Mouse (Mus musculus) liver, postnatal 0 days (tissue): Measurements from ENCODE around the gene Olfr878. TPM values are rescaled to one million over a fixed set of nuclear protein-coding genes. Genes with fewer than 3 reads are reported as not detected.

Experiments used
- ATAC-seq: fragments of 200-750 bp; cut with Nextera tagmentation; 2 replicates; pipeline ENCODE4 v1.8.0; 2017; ENCODE audit warnings: mild to moderate bottlenecking, moderate library complexity
- DNase-seq: peaks from one replicate; pipeline ENCODE4 v3.0.0-alpha.2; 2016
- H3K27ac ChIP-seq: fragments of 300-500 bp; sonication (generic); 2 replicates; pipeline ENCODE4 v1.5.1; 2014; ENCODE audit warnings: antibody characterized with exemption, moderate library complexity, mild to moderate bottlenecking, low read depth
- H3K27me3 ChIP-seq: fragments of 300-500 bp; sonication (generic); 2 replicates; pipeline ENCODE4 v1.6.1; 2014; ENCODE audit warnings: low read length, control low read depth, mixed read lengths; ENCODE audit not compliant: insufficient read depth
- H3K36me3 ChIP-seq: fragments of 300-500 bp; sonication (generic); replicated peaks from 2 replicates; pipeline ENCODE4 v1.6.1; 2014; ENCODE audit warnings: mild to moderate bottlenecking, control low read depth, low read length, moderate library complexity, mixed read lengths; ENCODE audit not compliant: insufficient read depth
- H3K4me1 ChIP-seq: fragments of 300-500 bp; sonication (generic); 2 replicates; pipeline ENCODE4 v1.6.1; 2014; ENCODE audit warnings: antibody characterized with exemption, mild to moderate bottlenecking, control low read depth; ENCODE audit not compliant: insufficient read depth
- H3K4me2 ChIP-seq: fragments of 300-500 bp; sonication (generic); 2 replicates; pipeline ENCODE4 v1.6.1; 2014; ENCODE audit warnings: low read depth, mild to moderate bottlenecking, low read length, moderate library complexity, mixed read lengths
- H3K4me3 ChIP-seq: fragments of 300-500 bp; sonication (generic); 2 replicates; pipeline ENCODE4 v1.5.1; 2014; ENCODE audit warnings: low read depth, low read length
- H3K9ac ChIP-seq: fragments of 300-500 bp; sonication (generic); replicated peaks from 2 replicates; pipeline ENCODE4 v1.6.1; 2014; ENCODE audit warnings: mild to moderate bottlenecking, moderate library complexity
- H3K9me3 ChIP-seq: fragments of 300-500 bp; sonication (generic); 2 replicates; pipeline ENCODE4 v1.6.1; 2016; ENCODE audit warnings: mild to moderate bottlenecking, control low read depth, low read length, mixed read lengths
- CTCF ChIP-seq: sonication (generic); IDR thresholded peaks from 2 replicates; pipeline ENCODE4 v1.5.1; 2016; ENCODE audit warnings: antibody characterized with exemption, low read depth
- EP300 ChIP-seq: IDR thresholded peaks from 2 replicates; pipeline ENCODE4 v1.6.1; 2016; ENCODE audit warnings: antibody characterized with exemption, low read depth, mild to moderate bottlenecking
- WGBS: fragments of 180-500 bp; shearing (Covaris S2); extraction: QIAGEN DNeasy Blood & Tissue Kit; methylation state at CpG from one replicate; pipeline ENCODE4 v1.1.7; 2014; ENCODE audit not compliant: insufficient replicate concordance; 5-methylcytosine and 5-hydroxymethylcytosine counted together
- polyA plus RNA-seq: library from polyadenylated mRNA; unstranded; fragments of >200 nt; fragmentation: Nextera tagmentation; extraction: Ambion mirVana; gene quantifications from 2 replicates; pipeline ENCODE4 v1.2.1, GENCODE M21; 2015

Gene Olfr878
- polyA plus RNA-seq, 1 experiment from 2014 or later: not detected

- no peak overlapping the region for H3K27ac ChIP-seq
- no peak overlapping the region for H3K4me3 ChIP-seq
- no peak for ATAC-seq
- H3K27me3 ChIP-seq: no peaks in the 10 kb centered on the region
- no peaks in the 10 kb centered on the region for H3K36me3 ChIP-seq
- no peak overlapping the region for H3K9ac ChIP-seq
- no peaks in the 10 kb centered on the region for H3K4me1 ChIP-seq
- TF ChIP-seq EP300: no peak
- no peak for TF ChIP-seq CTCF
- H3K9me3 ChIP-seq: no peaks in the 10 kb centered on the region
- no peak overlapping the region for H3K4me2 ChIP-seq
- WGBS: 79% methylated on average over 2 of the region's 2 CpGs
- no peak for DNase-seq
Measured at GRCm38 (mm10) chr9:37941167-37941566, 23.5 kb downstream of the Olfr878 start.

Other genes with a start within 250 kb of the Olfr878 start
- gene Panx3, start 248.6 kb upstream of the Olfr878 start, polyA plus RNA-seq: not detected in 2 replicates
- not detected in 2 replicates for gene Olfr160, start 201.6 kb upstream of the Olfr878 start, polyA plus RNA-seq
- not detected in 2 replicates for gene Olfr874, start 172.7 kb upstream of the Olfr878 start, polyA plus RNA-seq
- not detected in 2 replicates for gene Olfr875, start 146.0 kb upstream of the Olfr878 start, polyA plus RNA-seq
- gene Olfr876, start 114.8 kb upstream of the Olfr878 start, polyA plus RNA-seq: not detected in 2 replicates
- gene Olfr877, start 63.6 kb upstream of the Olfr878 start, polyA plus RNA-seq: not detected in 2 replicates
- gene Olfr145, start 21.1 kb upstream of the Olfr878 start, polyA plus RNA-seq: not detected in 2 replicates
- gene Olfr881, start 74.0 kb downstream of the Olfr878 start, polyA plus RNA-seq: not detected in 2 replicates
- not detected in 2 replicates for gene Olfr883, start 108.0 kb downstream of the Olfr878 start, polyA plus RNA-seq
- gene Olfr884, start 128.7 kb downstream of the Olfr878 start, polyA plus RNA-seq: not detected in 2 replicates
- gene Olfr885, start 143.5 kb downstream of the Olfr878 start, polyA plus RNA-seq: not detected in 2 replicates
- gene Olfr887, start 166.2 kb downstream of the Olfr878 start, polyA plus RNA-seq: not detected in 2 replicates
- not detected in 2 replicates for gene Olfr888, start 190.3 kb downstream of the Olfr878 start, polyA plus RNA-seq
- gene Olfr889, start 197.4 kb downstream of the Olfr878 start, polyA plus RNA-seq: 0.04 TPM in 1 of 2 replicates, not detected in the other
- not detected in 2 replicates for gene Olfr890, start 224.7 kb downstream of the Olfr878 start, polyA plus RNA-seq